Mouse (Mus musculus): ENCODE data around the gene Gnl1. TPM values are rescaled to one million over a fixed set of nuclear protein-coding genes. Genes with fewer than 3 reads are reported as not detected.

Gnl1 gene
- polyA plus RNA-seq (2012; fragmentation: generic; extraction: Trizol) = 100 to 1,000 TPM in 1 of 2 experiments, 10 to 100 TPM in 1; 64.4 to 105 TPM

DNA sequence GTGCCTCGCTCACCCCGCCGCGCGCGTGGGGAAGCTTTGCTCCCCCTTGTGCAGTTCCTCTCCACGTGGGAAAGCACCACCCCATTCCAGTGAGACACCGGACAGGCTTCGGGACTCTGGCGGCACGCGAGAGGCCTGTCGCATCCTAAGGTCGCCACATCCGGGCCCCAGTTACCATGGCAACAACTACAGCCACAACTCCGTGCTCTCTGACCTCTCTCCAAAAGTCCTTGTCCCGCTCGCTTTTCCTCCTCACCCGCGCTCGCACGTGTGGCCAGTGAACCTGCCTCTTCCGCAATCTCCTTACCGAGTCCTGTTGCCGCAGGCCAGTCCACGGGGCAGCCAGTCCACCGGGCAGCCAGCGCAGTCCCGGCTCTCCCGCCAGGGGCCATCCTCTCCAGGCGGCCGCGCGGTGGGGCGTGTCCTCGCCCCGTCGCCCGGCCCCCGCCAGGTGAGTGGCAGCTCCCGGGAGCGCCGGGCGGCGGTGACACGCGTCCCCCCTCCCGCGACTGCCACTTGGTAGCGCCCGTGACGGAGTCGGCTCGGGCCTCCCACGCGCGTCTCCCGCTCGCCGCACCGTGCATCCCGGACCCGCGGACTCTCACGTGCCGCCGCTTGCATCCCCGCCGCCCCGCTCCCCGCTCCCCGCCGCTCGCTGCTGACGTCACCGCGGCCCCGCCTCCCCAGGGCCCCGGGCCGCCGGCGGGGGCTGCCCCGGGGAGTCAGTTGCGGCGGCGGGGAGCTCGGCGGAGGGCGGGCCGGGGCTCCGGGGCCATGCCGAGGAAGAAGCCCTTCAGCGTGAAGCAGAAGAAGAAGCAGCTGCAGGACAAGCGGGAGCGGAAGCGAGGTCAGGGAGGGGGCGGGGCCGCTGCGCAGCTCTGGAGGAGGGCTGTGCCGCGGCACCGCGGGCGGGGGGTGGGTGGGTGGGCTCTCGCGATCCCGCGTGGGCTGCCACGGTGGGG, at the start of gene Gnl1, which contains the start of gene Prr3:
Gene Gnl1 (plus strand): TSS at position 451 of the 962 bp plus-strand sequence.
Gene Prr3 (minus strand): TSS at position 836 of the 962 bp plus-strand sequence.

GRCm38 (mm10) chr17:35969418-35970389, 9.9 kb upstream of the Gnl1 start, which contains the start of gene Abcf1:
Gene Abcf1, minus strand, starts transcription at chr17:35969761.

GRCm38 (mm10) chr17:36020191-36021073, 40.8 kb downstream of the Gnl1 start, which contains the start of gene H2-T24:
Gene H2-T24, minus strand, starts transcription at chr17:36020560.

GRCm38 (mm10) chr17:36032351-36032875, 52.8 kb downstream of the Gnl1 start, which contains the start of gene H2-T23:
Gene H2-T23, minus strand, starts transcription at chr17:36032855.

Other genes with a start within 250 kb of the Gnl1 start
- 10 to 100 TPM; 26.7 to 55.4 TPM for gene Ier3, start 158.2 kb upstream of the Gnl1 start, polyA plus RNA-seq (2012; fragmentation: generic; extraction: Trizol)
- 10 to 100 TPM; 40.2 to 78.8 TPM for gene Flot1, start 156.6 kb upstream of the Gnl1 start, polyA plus RNA-seq (2012; fragmentation: generic; extraction: Trizol)
- 1,000 to 10,000 TPM; 1,640 to 1,875 TPM for gene Tubb5, start 141.5 kb upstream of the Gnl1 start, polyA plus RNA-seq (2012; fragmentation: generic; extraction: Trizol)
- 10 to 100 TPM in 1 of 2 experiments, 1 to 10 TPM in 1; 2.4 to 13.5 TPM for gene Mdc1, start 138.3 kb upstream of the Gnl1 start, polyA plus RNA-seq (2012; fragmentation: generic; extraction: Trizol)
- gene Nrm, start 118.5 kb upstream of the Gnl1 start, polyA plus RNA-seq (2012; fragmentation: generic; extraction: Trizol) = 10 to 100 TPM; 24.6 to 60.0 TPM
- gene Ppp1r18, start 114.3 kb upstream of the Gnl1 start, polyA plus RNA-seq (2012; fragmentation: generic; extraction: Trizol) = 10 to 100 TPM; 72.4 to 92.4 TPM
- gene Dhx16, start 100.0 kb upstream of the Gnl1 start, polyA plus RNA-seq (2012; fragmentation: generic; extraction: Trizol) = 10 to 100 TPM; 47.9 to 54.5 TPM
- gene 2310061I04Rik, start 82.4 kb upstream of the Gnl1 start, polyA plus RNA-seq (2012; fragmentation: generic; extraction: Trizol) = 10 to 100 TPM; 23.3 to 41.8 TPM
- 10 to 100 TPM in 1 of 2 experiments, 1 to 10 TPM in 1; 8.0 to 45.3 TPM for gene Atat1, start 69.8 kb upstream of the Gnl1 start, polyA plus RNA-seq (2012; fragmentation: generic; extraction: Trizol)
- gene Mrps18b, start 63.5 kb upstream of the Gnl1 start, polyA plus RNA-seq (2012; fragmentation: generic; extraction: Trizol) = 100 to 1,000 TPM in 1 of 2 experiments, 10 to 100 TPM in 1; 55.9 to 163 TPM
- 10 to 100 TPM; 10.4 to 31.4 TPM for gene Ppp1r10, start 63.4 kb upstream of the Gnl1 start, polyA plus RNA-seq (2012; fragmentation: generic; extraction: Trizol)
- gene Abcf1, start 10.1 kb upstream of the Gnl1 start, polyA plus RNA-seq (2012; fragmentation: generic; extraction: Trizol) = 10 to 100 TPM; 65.7 to 99.3 TPM
- 10 to 100 TPM in 1 of 2 experiments, 1 to 10 TPM in 1; 8.0 to 24.8 TPM for gene Prr3, start 385 bp downstream of the Gnl1 start, polyA plus RNA-seq (2012; fragmentation: generic; extraction: Trizol)
- 1 to 10 TPM in 1 of 2 experiments, under 1 TPM in 1; 0.04 to 1.6 TPM for gene H2-T24, start 40.7 kb downstream of the Gnl1 start, polyA plus RNA-seq (2012; fragmentation: generic; extraction: Trizol)
- gene H2-T23, start 53.0 kb downstream of the Gnl1 start, polyA plus RNA-seq (2012; fragmentation: generic; extraction: Trizol) = 10 to 100 TPM in 1 of 2 experiments, 1 to 10 TPM in 1; 7.0 to 77.3 TPM
- gene H2-T22, start 62.9 kb downstream of the Gnl1 start, polyA plus RNA-seq (2012; fragmentation: generic; extraction: Trizol) = 100 to 1,000 TPM in 1 of 2 experiments, 10 to 100 TPM in 1; 42.8 to 114 TPM
- under 1 TPM in 1 of 2 experiments, not detected in 1; 0.09 TPM for gene Gm6034, start 63.1 kb downstream of the Gnl1 start, polyA plus RNA-seq (2012; fragmentation: generic; extraction: Trizol)
- gene Gm11127, start 78.5 kb downstream of the Gnl1 start, polyA plus RNA-seq (2012; fragmentation: generic; extraction: Trizol) = under 1 TPM; 0.08 to 0.39 TPM
- gene Gm19684, start 141.8 kb downstream of the Gnl1 start, polyA plus RNA-seq (2012; fragmentation: generic; extraction: Trizol) = not detected
- gene Gm7030, start 149.6 kb downstream of the Gnl1 start, polyA plus RNA-seq (2012; fragmentation: generic; extraction: Trizol) = not detected
- not detected for gene Gm8909, start 188.7 kb downstream of the Gnl1 start, polyA plus RNA-seq (2012; fragmentation: generic; extraction: Trizol)
- gene H2-T3, start 210.4 kb downstream of the Gnl1 start, polyA plus RNA-seq (2012; fragmentation: generic; extraction: Trizol) = not detected